Mouse (Mus musculus): ENCODE data around the gene Sf3b2. TPM values are rescaled to one million over a fixed set of nuclear protein-coding genes. Genes with fewer than 3 reads are reported as not detected.
A peak's percentile ranks its signal among the peaks of the same experiment; 100 is the strongest.

Sf3b2 gene
- polyA plus RNA-seq, 1 experiment from 2014 or later: 399 TPM

GRCm38 (mm10) chr19:5300588-5300987 is 5.3 kb upstream of the Sf3b2 start:
- no peak for ATAC-seq (ENCODE audit: low FRiP score, low read depth)
- Histone ChIP-seq H3K9me3 (no peaks in the 10 kb centered on the region), H3K4me2 (replicated peaks) (no peak overlapping the region), H3K27me3 (no peaks in the 10 kb centered on the region), H3K4me1 (peaks cover 35% of the 10 kb centered on the region), H3K36me3 (peaks cover 27% of the 10 kb centered on the region), H3K27ac (no peak overlapping the region), H3K9ac (no peak overlapping the region), H3K4me3 (no peak overlapping the region)
- 69% methylated on average over 6 of the region's 6 CpGs for WGBS

GRCm38 (mm10) chr19:5297903-5298800 is 2.9 kb upstream of the Sf3b2 start, which contains the start of gene Gal3st3:
Gal3st3 (plus strand) TSS chr19:5298331.
- ATAC-seq (ENCODE audit: low FRiP score, low read depth): peak; percentile 69

GRCm38 (mm10) chr19:5296630-5297029 is 1.4 kb upstream of the Sf3b2 start:
- Histone ChIP-seq H3K9me3 (no peaks in the 10 kb centered on the region), H3K4me2 (replicated peaks) (peak overlapping the region; percentile 74), H3K36me3 (peaks cover 25% of the 10 kb centered on the region), H3K27me3 (no peaks in the 10 kb centered on the region), H3K4me3 (no peak overlapping the region; the same call in 1 of the 2 replicates), H3K4me1 (peaks cover 43% of the 10 kb centered on the region), H3K27ac (no peak overlapping the region), H3K9ac (no peak overlapping the region)
- ATAC-seq (ENCODE audit: low FRiP score, low read depth): no peak
- 59% methylated on average over 5 of the region's 5 CpGs for WGBS

More at GRCm38 (mm10) chr19:5297903-5298800, 2.9 kb upstream of the Sf3b2 start, which contains the start of gene Gal3st3:
- Histone ChIP-seq H3K4me1 (peaks cover 45% of the 10 kb centered on the region), H3K27me3 (no peaks in the 10 kb centered on the region), H3K27ac (no peak within 1 kb of the TSS; the same call in 1 of the 2 replicates), H3K36me3 (peaks cover 20% of the 10 kb centered on the region), H3K4me3 (peak within 1 kb of the TSS; percentile 53), H3K9me3 (no peaks in the 10 kb centered on the region), H3K9ac (peak within 1 kb of the TSS; percentile 74), H3K4me2 (replicated peaks) (peak within 1 kb of the TSS; percentile 72)
- 6% methylated on average over 32 of the region's 32 CpGs for WGBS

GRCm38 (mm10) chr19:5295736-5296075 is 451 bp upstream of the Sf3b2 start:
- Histone ChIP-seq H3K36me3 (peaks cover 34% of the 10 kb centered on the region), H3K4me1 (peaks cover 43% of the 10 kb centered on the region), H3K4me2 (replicated peaks) (peak overlapping the region; percentile 74), H3K9ac (peak overlapping the region; percentile 72), H3K9me3 (no peaks in the 10 kb centered on the region), H3K27me3 (no peaks in the 10 kb centered on the region), H3K4me3 (peak overlapping the region; percentile 88), H3K27ac (peak overlapping the region; percentile 87)
- 7% methylated on average over 13 of the region's 13 CpGs for WGBS
- peak; percentile 52 for ATAC-seq (ENCODE audit: low FRiP score, low read depth)

GRCm38 (mm10) chr19:5278381-5278780 is 16.9 kb downstream of the Sf3b2 start:
- H3K36me3 ChIP-seq: peaks cover 87% of the 10 kb centered on the region
- no peak for ATAC-seq (ENCODE audit: low FRiP score, low read depth)
- 73% methylated on average over 8 of the region's 8 CpGs for WGBS
- no peak overlapping the region for H3K4me2 ChIP-seq (replicated peaks)
- no peak overlapping the region for H3K4me3 ChIP-seq
- no peaks in the 10 kb centered on the region for H3K9me3 ChIP-seq
- H3K4me1 ChIP-seq: peaks cover 11% of the 10 kb centered on the region
- no peak overlapping the region for H3K27ac ChIP-seq
- no peaks in the 10 kb centered on the region for H3K27me3 ChIP-seq
- H3K9ac ChIP-seq: no peak overlapping the region

GRCm38 (mm10) chr19:5277140-5277539 is 18.1 kb downstream of the Sf3b2 start:
- no peaks in the 10 kb centered on the region for H3K27me3 ChIP-seq
- no peak overlapping the region for H3K27ac ChIP-seq
- no peaks in the 10 kb centered on the region for H3K9me3 ChIP-seq
- no peak for ATAC-seq (ENCODE audit: low FRiP score, low read depth)
- H3K9ac ChIP-seq: no peak overlapping the region
- H3K4me1 ChIP-seq: peaks cover 12% of the 10 kb centered on the region
- WGBS: 84% methylated on average over 3 of the region's 3 CpGs
- no peak overlapping the region for H3K4me2 ChIP-seq (replicated peaks)
- H3K4me3 ChIP-seq: no peak overlapping the region
- peaks cover 75% of the 10 kb centered on the region for H3K36me3 ChIP-seq

- Histone ChIP-seq H3K27me3 (no peaks in the 10 kb centered on the region), H3K27ac (no peak overlapping the region), H3K4me1 (peaks cover 18% of the 10 kb centered on the region), H3K9me3 (no peaks in the 10 kb centered on the region), H3K36me3 (peaks cover 69% of the 10 kb centered on the region), H3K9ac (no peak overlapping the region), H3K4me3 (no peak overlapping the region), H3K4me2 (replicated peaks) (no peak overlapping the region)
- WGBS: 91% methylated on average over 2 of the region's 2 CpGs
- no peak for ATAC-seq (ENCODE audit: low FRiP score, low read depth)
Observed at GRCm38 (mm10) chr19:5276531-5276930, 18.7 kb downstream of the Sf3b2 start.

- no peak overlapping the region for H3K4me2 ChIP-seq (replicated peaks)
- H3K27ac ChIP-seq: no peak overlapping the region
- H3K4me3 ChIP-seq: no peak overlapping the region
- H3K36me3 ChIP-seq: peaks cover 61% of the 10 kb centered on the region
- no peaks in the 10 kb centered on the region for H3K9me3 ChIP-seq
- no peak overlapping the region for H3K9ac ChIP-seq
- no peak for ATAC-seq (ENCODE audit: low FRiP score, low read depth)
- peaks cover 24% of the 10 kb centered on the region for H3K4me1 ChIP-seq
- H3K27me3 ChIP-seq: no peaks in the 10 kb centered on the region
- 89% methylated on average over 5 of the region's 5 CpGs for WGBS
Observed at GRCm38 (mm10) chr19:5275736-5276135, 19.5 kb downstream of the Sf3b2 start.

GRCm38 (mm10) chr19:5274641-5275040 is 20.6 kb downstream of the Sf3b2 start:
- Histone ChIP-seq H3K4me3 (no peak overlapping the region), H3K9me3 (no peaks in the 10 kb centered on the region), H3K27ac (no peak overlapping the region), H3K27me3 (no peaks in the 10 kb centered on the region), H3K36me3 (peaks cover 55% of the 10 kb centered on the region), H3K4me1 (peaks cover 33% of the 10 kb centered on the region), H3K9ac (no peak overlapping the region), H3K4me2 (replicated peaks) (no peak overlapping the region)
- ATAC-seq (ENCODE audit: low FRiP score, low read depth): no peak
- WGBS: 91% methylated on average over 13 of the region's 13 CpGs

- H3K36me3 ChIP-seq: peaks cover 48% of the 10 kb centered on the region
- H3K27me3 ChIP-seq: no peaks in the 10 kb centered on the region
- peak overlapping the region; percentile 91 for H3K4me2 ChIP-seq (replicated peaks)
- peak overlapping the region; percentile 95 for H3K9ac ChIP-seq
- ATAC-seq (ENCODE audit: low FRiP score, low read depth): no peak
- peaks cover 33% of the 10 kb centered on the region for H3K4me1 ChIP-seq
- peak overlapping the region; percentile 93 for H3K27ac ChIP-seq
- peak overlapping the region; percentile 94 for H3K4me3 ChIP-seq
- no peaks in the 10 kb centered on the region for H3K9me3 ChIP-seq
- 64% methylated on average over 4 of the region's 4 CpGs for WGBS
Observed at GRCm38 (mm10) chr19:5273916-5274315, 21.3 kb downstream of the Sf3b2 start.

- under 1% methylated on average over 51 of the region's 97 CpGs for WGBS
- peak within 1 kb of the TSS; percentile 93 for H3K27ac ChIP-seq
- H3K4me1 ChIP-seq: peaks cover 33% of the 10 kb centered on the region
- H3K4me3 ChIP-seq: peak within 1 kb of the TSS; percentile 94
- H3K9me3 ChIP-seq: no peaks in the 10 kb centered on the region
- H3K4me2 ChIP-seq (replicated peaks): peak within 1 kb of the TSS; percentile 91
- H3K36me3 ChIP-seq: peaks cover 39% of the 10 kb centered on the region
- ATAC-seq (ENCODE audit: low FRiP score, low read depth): peak; percentile 89
- peak within 1 kb of the TSS; percentile 95 for H3K9ac ChIP-seq
- no peaks in the 10 kb centered on the region for H3K27me3 ChIP-seq
Observed at GRCm38 (mm10) chr19:5272801-5273733, 22.2 kb downstream of the Sf3b2 start, which contains the start of gene Pacs1. Pacs1 (minus strand) TSS chr19:5273119.

Measured in limb, embryonic 13.5 days (tissue).